Mouse (Mus musculus) hindbrain, embryonic 16.5 days (tissue): ENCODE results near the gene Naa16. TPM values are rescaled to one million over a fixed set of nuclear protein-coding genes. Genes with fewer than 3 reads are reported as not detected.
A peak's percentile ranks its signal among the peaks of the same experiment; 100 is the strongest.

Experiments
- ATAC-seq: fragments of 200-750 bp; cut with Nextera tagmentation; 2 replicates; pipeline ENCODE4 v1.8.0; 2017; ENCODE audit warnings: moderate TSS enrichment, moderate library complexity
- H3K27ac ChIP-seq: fragments of 300-500 bp; sonication (generic); 2 replicates; pipeline ENCODE4 v1.5.1; 2014; ENCODE audit warnings: low read depth, mild to moderate bottlenecking, control low read depth, low read length, moderate library complexity
- H3K27me3 ChIP-seq: fragments of 300-500 bp; sonication (generic); replicated peaks from 2 replicates; pipeline ENCODE4 v1.6.1; 2014; ENCODE audit warnings: low read length; ENCODE audit not compliant: control insufficient read depth, insufficient read depth
- H3K36me3 ChIP-seq: fragments of 300-500 bp; sonication (generic); 2 replicates; pipeline ENCODE4 v1.6.1; 2014; ENCODE audit warnings: mild to moderate bottlenecking, low read length, moderate library complexity, mixed read lengths; ENCODE audit not compliant: control insufficient read depth, insufficient read depth
- H3K4me1 ChIP-seq: fragments of 300-500 bp; sonication (generic); 2 replicates; pipeline ENCODE4 v1.6.1; 2014; ENCODE audit warnings: low read depth, low read length; ENCODE audit not compliant: control insufficient read depth, insufficient read depth
- H3K4me2 ChIP-seq: fragments of 300-500 bp; sonication (generic); 2 replicates; pipeline ENCODE4 v1.6.1; 2014; ENCODE audit warnings: mild to moderate bottlenecking, low read length, control low read depth, moderate library complexity
- H3K4me3 ChIP-seq: fragments of 300-500 bp; sonication (generic); 2 replicates; pipeline ENCODE4 v1.5.1; 2014; ENCODE audit warnings: mild to moderate bottlenecking, low read length, control low read depth, moderate library complexity
- H3K9ac ChIP-seq: fragments of 300-500 bp; sonication (generic); 2 replicates; pipeline ENCODE4 v1.6.1; 2014; ENCODE audit warnings: low read depth, mild to moderate bottlenecking, control low read depth, low read length, moderate library complexity
- H3K9me3 ChIP-seq: fragments of 300-500 bp; sonication (generic); 2 replicates; pipeline ENCODE4 v1.6.1; 2014; ENCODE audit warnings: mild to moderate bottlenecking, low read length, moderate library complexity; ENCODE audit not compliant: control insufficient read depth
- WGBS: fragments of 180-500 bp; shearing (Covaris S2); extraction: QIAGEN DNeasy Blood & Tissue Kit; methylation state at CpG from one replicate; pipeline ENCODE4 v1.1.7; 2014; 5-methylcytosine and 5-hydroxymethylcytosine counted together
- polyA plus RNA-seq: library from polyadenylated mRNA; unstranded; fragments of >200 nt; fragmentation: Nextera tagmentation; extraction: Ambion mirVana; gene quantifications from 2 replicates; pipeline ENCODE4 v1.2.1, GENCODE M21; 2015

Gene Naa16
- polyA plus RNA-seq, 1 experiment from 2014 or later, result 17.3 TPM

GRCm38 (mm10) chr14:79304873-79305464 is 85.6 kb downstream of the Naa16 start:
- Histone ChIP-seq H3K9ac (no peak overlapping the region), H3K4me1 (peaks cover 12% of the 10 kb centered on the region; the same call in 1 of the 2 replicates), H3K9me3 (no peaks in the 10 kb centered on the region), H3K4me2 (no peak overlapping the region), H3K27ac (no peak overlapping the region), H3K4me3 (no peak overlapping the region), H3K27me3 (peaks cover 3% of the 10 kb centered on the region; the same call in 1 of the 2 replicates), H3K36me3 (no peaks in the 10 kb centered on the region)
- ATAC-seq, result no peak
- WGBS, result 96% methylated on average over 6 of the region's 6 CpGs

GRCm38 (mm10) chr14:79303150-79303549 is 87.4 kb downstream of the Naa16 start:
- Histone ChIP-seq H3K36me3 (no peaks in the 10 kb centered on the region), H3K27ac (no peak overlapping the region), H3K27me3 (peaks cover 7% of the 10 kb centered on the region), H3K4me1 (peaks cover 12% of the 10 kb centered on the region; the same call in 1 of the 2 replicates), H3K4me3 (no peak overlapping the region), H3K9ac (no peak overlapping the region), H3K9me3 (no peaks in the 10 kb centered on the region), H3K4me2 (no peak overlapping the region)
- ATAC-seq, result no peak
- WGBS, result 87% methylated on average over 2 of the region's 2 CpGs

GRCm38 (mm10) chr14:79301466-79301875 is 89.1 kb downstream of the Naa16 start, which contains the start of gene Rgcc:
Gene Rgcc, minus strand, starts transcription at chr14:79301645.
- H3K4me1 ChIP-seq, result peaks cover 12% of the 10 kb centered on the region; the same call in 1 of the 2 replicates
- peak within 1 kb of the TSS; percentile 66 for H3K9ac ChIP-seq
- ATAC-seq, result peak; percentile 97
- H3K36me3 ChIP-seq, result no peaks in the 10 kb centered on the region
- under 1% methylated on average over 34 of the region's 34 CpGs for WGBS
- no peak within 1 kb of the TSS for H3K27ac ChIP-seq
- H3K9me3 ChIP-seq, result no peaks in the 10 kb centered on the region
- H3K4me3 ChIP-seq, result peak within 1 kb of the TSS; percentile 67
- peaks cover 7% of the 10 kb centered on the region for H3K27me3 ChIP-seq
- H3K4me2 ChIP-seq, result peak within 1 kb of the TSS; percentile 99

GRCm38 (mm10) chr14:79300641-79301350 is 89.8 kb downstream of the Naa16 start:
- H3K9me3 ChIP-seq, result no peaks in the 10 kb centered on the region
- peak overlapping the region; percentile 66 for H3K9ac ChIP-seq
- WGBS, result under 1% methylated on average over 52 of the region's 52 CpGs
- peaks cover 12% of the 10 kb centered on the region; the same call in 1 of the 2 replicates for H3K4me1 ChIP-seq
- H3K27ac ChIP-seq, result no peak overlapping the region
- H3K4me2 ChIP-seq, result peak overlapping the region; percentile 99
- peaks cover 7% of the 10 kb centered on the region for H3K27me3 ChIP-seq
- H3K36me3 ChIP-seq, result no peaks in the 10 kb centered on the region
- H3K4me3 ChIP-seq, result peak overlapping the region; percentile 67
- ATAC-seq, result peak; percentile 48

GRCm38 (mm10) chr14:79299796-79300195 is 90.8 kb downstream of the Naa16 start:
- WGBS, result 17% methylated on average over 6 of the region's 6 CpGs
- H3K27ac ChIP-seq, result no peak overlapping the region
- H3K27me3 ChIP-seq, result peaks cover 7% of the 10 kb centered on the region
- ATAC-seq, result no peak
- H3K4me1 ChIP-seq, result peaks cover 12% of the 10 kb centered on the region; the same call in 1 of the 2 replicates
- no peak overlapping the region; the same call in 1 of the 2 replicates for H3K9ac ChIP-seq
- no peaks in the 10 kb centered on the region for H3K9me3 ChIP-seq
- no peaks in the 10 kb centered on the region for H3K36me3 ChIP-seq
- peak overlapping the region; percentile 67 for H3K4me3 ChIP-seq
- H3K4me2 ChIP-seq, result peak overlapping the region; percentile 99

- Histone ChIP-seq H3K9me3 (no peaks in the 10 kb centered on the region), H3K36me3 (no peaks in the 10 kb centered on the region), H3K4me1 (peaks cover 12% of the 10 kb centered on the region; the same call in 1 of the 2 replicates), H3K4me3 (peak overlapping the region; percentile 13; the same call in 1 of the 2 replicates), H3K9ac (no peak overlapping the region), H3K27ac (no peak overlapping the region), H3K27me3 (peaks cover 7% of the 10 kb centered on the region), H3K4me2 (peak overlapping the region; percentile 41)
- 42% methylated on average over 4 of the region's 4 CpGs for WGBS
- no peak for ATAC-seq
These were observed 91.3 kb downstream of the Naa16 start for GRCm38 (mm10) chr14:79299230-79299629.

- Histone ChIP-seq H3K4me1 (peaks cover 15% of the 10 kb centered on the region; the same call in 1 of the 2 replicates), H3K27me3 (peaks cover 7% of the 10 kb centered on the region), H3K9ac (no peak overlapping the region), H3K36me3 (no peaks in the 10 kb centered on the region), H3K27ac (no peak overlapping the region), H3K4me2 (peak overlapping the region; percentile 41), H3K9me3 (no peaks in the 10 kb centered on the region), H3K4me3 (peak overlapping the region; percentile 13; the same call in 1 of the 2 replicates)
- ATAC-seq, result no peak
- 69% methylated on average over 7 of the region's 7 CpGs for WGBS
These were observed 92.1 kb downstream of the Naa16 start for GRCm38 (mm10) chr14:79298314-79298992.

- Histone ChIP-seq H3K27me3 (peaks cover 4% of the 10 kb centered on the region), H3K27ac (no peak overlapping the region), H3K9me3 (no peaks in the 10 kb centered on the region), H3K36me3 (no peaks in the 10 kb centered on the region), H3K9ac (no peak overlapping the region), H3K4me3 (no peak overlapping the region), H3K4me2 (peak overlapping the region; percentile 15; the same call in 1 of the 2 replicates), H3K4me1 (peaks cover 22% of the 10 kb centered on the region)
- no peak for ATAC-seq
- WGBS, result 34% methylated on average over 5 of the region's 5 CpGs
These were observed 93.7 kb downstream of the Naa16 start for GRCm38 (mm10) chr14:79296836-79297235.

- H3K9ac ChIP-seq, result no peak overlapping the region
- H3K36me3 ChIP-seq, result no peaks in the 10 kb centered on the region
- 0 out of 2 replicates have a peak overlapping the region, but pooled peaks have one; percentile 16 for H3K4me2 ChIP-seq
- WGBS, result 75% methylated on average over 7 of the region's 7 CpGs
- H3K4me1 ChIP-seq, result peaks cover 19% of the 10 kb centered on the region
- H3K9me3 ChIP-seq, result no peaks in the 10 kb centered on the region
- no peak overlapping the region for H3K27ac ChIP-seq
- no peak overlapping the region for H3K4me3 ChIP-seq
- H3K27me3 ChIP-seq, result peaks cover 4% of the 10 kb centered on the region
- no peak for ATAC-seq
These were observed 94.4 kb downstream of the Naa16 start for GRCm38 (mm10) chr14:79296201-79296600.
